ENCODE assay signal across 15 mouse cellular contexts in genomic region chr10:42246483-42246882, GRCm38 (mm10). TPM values are rescaled to one million over a fixed set of nuclear protein-coding genes. Genes with fewer than 3 reads are reported as not detected.
DNase-seq lines count a peak whose midpoint lies in the region; ATAC-seq and TF ChIP-seq lines count a peak whose summit lies in the region.
"Had no signal": no experiment of that assay in that cellular context is flagged by ENCODE, and none has a peak within 500 bp of the region (broad histone marks: within the 10 kb centered on the region; RNA-seq: fewer than 3 reads in every experiment).

No protein-coding gene starts in this region.

- TF ChIP-seq EP300 in MEL (IDR thresholded peaks at IDR 0.05; ENCODE audit: low read depth in 1 of 2, low read length in 2 of 2): no peak

- H3K27me3 ChIP-seq in heart, embryonic 16.5 days (ENCODE audit: control insufficient read depth, insufficient read depth, low read length): no peaks in the 10 kb centered on the region
- H3K27me3 ChIP-seq in MEL (ENCODE audit: control insufficient read depth in 1 of 2, insufficient read depth in 2 of 2, low read length in 2 of 2): no peaks in the 10 kb centered on the region
- H3K27me3 ChIP-seq in limb, embryonic 13.5 days: no peaks in the 10 kb centered on the region
- H3K27me3 ChIP-seq: midbrain, embryonic 12.5 days had no signal

- no peak for TF ChIP-seq POLR2A in MEL (IDR thresholded peaks at IDR 0.05; ENCODE audit: control insufficient read depth in 1 of 2, insufficient read depth in 1 of 2, low read depth in 1 of 2, low read length in 2 of 2, poor library complexity in 1 of 2)

- no peak overlapping the region for H3K4me3 ChIP-seq in heart, embryonic 16.5 days (ENCODE audit: low read length)
- H3K4me3 ChIP-seq in MEL (ENCODE audit: control insufficient read depth in 1 of 2, insufficient read depth in 1 of 2, low read depth in 2 of 2, low read length in 2 of 2): no peak overlapping the region
- no peak overlapping the region for H3K4me3 ChIP-seq in limb, embryonic 13.5 days
- H3K4me3 ChIP-seq: left cerebral cortex, adult 2 months; midbrain, embryonic 12.5 days had no signal

- no peak for TF ChIP-seq CTCF in MEL (IDR thresholded peaks at IDR 0.05 in 2 of 3, conservative IDR thresholded peaks at IDR 0.05 in 1 of 3; ENCODE audit: control insufficient read depth in 1 of 3, insufficient read depth in 1 of 3, low read depth in 2 of 3, low read length in 3 of 3, poor library complexity in 1 of 3, severe bottlenecking in 1 of 3)

- intact Hi-C loops in heart, postnatal 36 days (cut with DNase I): loop anchor here (2.0 kb wide), 1 partner anchor 42 kb away; no protein-coding TSS in a partner anchor

- H3K36me3 ChIP-seq in heart, embryonic 16.5 days (ENCODE audit: control insufficient read depth, insufficient read depth): no peaks in the 10 kb centered on the region
- peaks cover 5 to 73% of the 10 kb centered on the region in 2 experiments; a peak in 3 of 4 replicates for H3K36me3 ChIP-seq in MEL (ENCODE audit: control insufficient read depth in 1 of 2, insufficient read depth in 2 of 2, low read length in 2 of 2)
- no peaks in the 10 kb centered on the region for H3K36me3 ChIP-seq in limb, embryonic 13.5 days
- H3K36me3 ChIP-seq: midbrain, embryonic 12.5 days had no signal

- H3K4me2 ChIP-seq in heart, embryonic 16.5 days (ENCODE audit: low read depth, low read length): no peak overlapping the region
- H3K4me2 ChIP-seq in limb, embryonic 13.5 days (replicated peaks): no peak overlapping the region
- H3K4me2 ChIP-seq: midbrain, embryonic 12.5 days had no signal

- no peaks in the 10 kb centered on the region for H3K9me3 ChIP-seq in heart, embryonic 16.5 days (replicated peaks; ENCODE audit: control insufficient read depth, low read length)
- H3K9me3 ChIP-seq in MEL (replicated peaks; ENCODE audit: insufficient read depth, low read length): no peaks in the 10 kb centered on the region
- H3K9me3 ChIP-seq in limb, embryonic 13.5 days: no peaks in the 10 kb centered on the region
- H3K9me3 ChIP-seq: midbrain, embryonic 12.5 days had no signal

- no peak for ATAC-seq in heart, embryonic 16.5 days (replicated peaks; ENCODE audit: extremely low read depth, insufficient read depth, low FRiP score)
- peak; percentile 32; the same call in 1 of the 2 replicates for ATAC-seq in limb, embryonic 13.5 days (ENCODE audit: low FRiP score, low read depth)
- ATAC-seq: hindbrain, embryonic 16.5 days; lung, postnatal 0 days had no signal

- no peak overlapping the region for H3K9ac ChIP-seq in heart, embryonic 16.5 days (ENCODE audit: low read length)
- no peak overlapping the region for H3K9ac ChIP-seq in MEL (ENCODE audit: control insufficient read depth, low read depth, low read length, poor library complexity, severe bottlenecking)
- H3K9ac ChIP-seq in limb, embryonic 13.5 days: no peak overlapping the region
- H3K9ac ChIP-seq: midbrain, embryonic 12.5 days had no signal

- DNase-seq in cerebellum, adult 11-12 months: peak; percentile 68
- no peak for DNase-seq in cerebellum, postnatal 14 days
- DNase-seq in heart, postnatal 36 days: no peak
- no peak for DNase-seq in MEL (ENCODE audit: low read depth, low spot score)
- no peak for DNase-seq in thymus, postnatal 0 days (ENCODE audit: low spot score)
- DNase-seq in ovary, postnatal 14 days (ENCODE audit: low spot score): no peak
- DNase-seq: gastrocnemius, postnatal 10 days; kidney, postnatal 10 days; spleen, adult 18-20 months had no signal

- peak overlapping the region; percentile 53 for H3K27ac ChIP-seq in heart, embryonic 16.5 days (ENCODE audit: low read length)
- H3K27ac ChIP-seq in MEL (ENCODE audit: control insufficient read depth, low read depth, low read length): peak overlapping the region; percentile 15
- H3K27ac ChIP-seq in limb, embryonic 13.5 days: peak overlapping the region; percentile 55; the same call in 1 of the 2 replicates
- H3K27ac ChIP-seq: left cerebral cortex, adult 2 months; midbrain, embryonic 12.5 days had no signal

- peaks cover 77% of the 10 kb centered on the region for H3K4me1 ChIP-seq in heart, embryonic 16.5 days (ENCODE audit: control insufficient read depth, insufficient read depth, low read length)
- H3K4me1 ChIP-seq in MEL (ENCODE audit: control insufficient read depth in 1 of 2, insufficient read depth in 2 of 2, low read length in 2 of 2): peaks cover 48 to 63% of the 10 kb centered on the region in 2 experiments
- H3K4me1 ChIP-seq in limb, embryonic 13.5 days: peaks cover 79% of the 10 kb centered on the region

- WGBS in heart, embryonic 16.5 days: 73% methylated on average over 3 of the region's 3 CpGs
- 33% methylated on average over 3 of the region's 3 CpGs for WGBS in limb, embryonic 13.5 days

- TF ChIP-seq RAD21 in MEL (IDR thresholded peaks at IDR 0.05; ENCODE audit: low read depth, low read length): no peak

- peaks cover 32% of the 10 kb centered on the region for H3K79me2 ChIP-seq in MEL (ENCODE audit: control insufficient read depth, insufficient read depth, low read length, poor library complexity)

TF ChIP-seq in MEL, 35 proteins besides CTCF, POLR2A, EP300 and RAD21:
- TF ChIP-seq NRF1 (IDR thresholded peaks at IDR 0.05; ENCODE audit: insufficient read depth, low read depth, low read length, poor library complexity, severe bottlenecking) (no peak), USF1 (IDR thresholded peaks at IDR 0.05; ENCODE audit: low read depth, low read length) (no peak), JUND (IDR thresholded peaks at IDR 0.05; ENCODE audit: low read depth, low read length) (no peak), ZMIZ1 (IDR thresholded peaks at IDR 0.05; ENCODE audit: low read depth, low read length) (no peak), MAFK (IDR thresholded peaks at IDR 0.05; ENCODE audit: borderline replicate concordance, low read depth, low read length) (no peak), SMC3 (IDR thresholded peaks at IDR 0.05; ENCODE audit: low read depth, low read length) (no peak), NELFE (IDR thresholded peaks at IDR 0.05; ENCODE audit: low read depth, low read length) (no peak), MXI1 (IDR thresholded peaks at IDR 0.05; ENCODE audit: low read depth, low read length) (no peak), E2F4 (IDR thresholded peaks at IDR 0.05; ENCODE audit: borderline replicate concordance, low read depth, low read length) (no peak), MYB (IDR thresholded peaks at IDR 0.05; ENCODE audit: low read depth, low read length) (no peak), RCOR1 (IDR thresholded peaks at IDR 0.05; ENCODE audit: low read depth, low read length) (no peak)
TF ChIP-seq in MEL: peak in this region for 0.

RNA-seq across cellular contexts. Expression of gene Foxo3, which starts 30.1 kb away (rescaled TPM):
- polyA plus RNA-seq in heart, embryonic 16.5 days (2015; fragmentation: Nextera tagmentation; extraction: Ambion mirVana): 5.4 and 5.5 TPM in 2 replicates
- total RNA-seq in heart, postnatal 36 days (2021): 100 to 1,000 TPM in 1 of 2 experiments, 10 to 100 TPM in 1; 86.1 to 111 TPM
- 21.0 and 31.8 TPM in 2 replicates for total RNA-seq in MEL (2012; rRNA removed)
- 100 to 1,000 TPM in 1 of 2 experiments, 10 to 100 TPM in 1; 27.2 to 103 TPM for polyA plus RNA-seq in MEL (2012; ENCODE audit: insufficient read depth in 1 of 2, insufficient read length in 2 of 2, low read depth in 1 of 2, low replicate concordance in 2 of 2, missing spikeins in 1 of 2)
- polyA plus RNA-seq in limb, embryonic 13.5 days (2015; fragmentation: Nextera tagmentation; extraction: Ambion mirVana): 8.1 and 8.5 TPM in 2 replicates
- 12.1 and 14.0 TPM in 2 replicates for polyA plus RNA-seq in thymus, postnatal 0 days (2015; fragmentation: Nextera tagmentation; extraction: Ambion mirVana)
